Mouse (Mus musculus) adrenal gland, adult 18-20 months (tissue): Measurements from ENCODE around the gene Capn13. TPM values are rescaled to one million over a fixed set of nuclear protein-coding genes. Genes with fewer than 3 reads are reported as not detected.
A peak's percentile ranks its signal among the peaks of the same experiment; 100 is the strongest.

Experiments used
- DNase-seq, 2 experiments: peaks; one replicate each; pipeline ENCODE4 v3.0.0; 2021 to 2022; ENCODE audit warnings: low spot score in 2 of 2
- total RNA-seq, 2 experiments: library from RNA; stranded (reverse); gene quantifications; 1 replicate in 1 of 2; 2 replicates in 1 of 2; pipeline ENCODE4 v1.2.3; 2021

The Capn13 gene
- total RNA-seq, 2 experiments from 2014 or later, result not detected

GRCm38 (mm10) chr17:73343632-73344390, 56.9 kb downstream of the Capn13 start:
- no peak for DNase-seq

GRCm38 (mm10) chr17:73342673-73343072, 58.0 kb downstream of the Capn13 start:
- DNase-seq, result no peak

GRCm38 (mm10) chr17:73329071-73329470, 71.6 kb downstream of the Capn13 start:
- DNase-seq, result no peak

GRCm38 (mm10) chr17:73325314-73325713, 75.4 kb downstream of the Capn13 start:
- DNase-seq, result no peak

GRCm38 (mm10) chr17:73324732-73325131, 75.9 kb downstream of the Capn13 start:
- no peak for DNase-seq

GRCm38 (mm10) chr17:73323981-73324380, 76.7 kb downstream of the Capn13 start:
- DNase-seq, result no peak

- peak in 1 of 2 experiments; percentile 12 for DNase-seq
Measured at GRCm38 (mm10) chr17:73314786-73315185, 85.9 kb downstream of the Capn13 start.

GRCm38 (mm10) chr17:73311491-73311890, 89.2 kb downstream of the Capn13 start:
- DNase-seq, result no peak

- no peak for DNase-seq
Measured at GRCm38 (mm10) chr17:73308691-73309090, 92.0 kb downstream of the Capn13 start.

GRCm38 (mm10) chr17:73306626-73307025, 94.0 kb downstream of the Capn13 start:
- DNase-seq, result no peak

GRCm38 (mm10) chr17:73305622-73306021, 95.0 kb downstream of the Capn13 start:
- peak; percentile 34 to 47 for DNase-seq

GRCm38 (mm10) chr17:73304086-73304812, 96.4 kb downstream of the Capn13 start:
- DNase-seq, result no peak

GRCm38 (mm10) chr17:73303676-73304075, 97.0 kb downstream of the Capn13 start:
- DNase-seq, result no peak

GRCm38 (mm10) chr17:73303217-73303616, 97.4 kb downstream of the Capn13 start:
- peak; percentile 67 to 71 for DNase-seq

GRCm38 (mm10) chr17:73302104-73302503, 98.6 kb downstream of the Capn13 start:
- peak; percentile 70 to 72 for DNase-seq

- peak; percentile 44 to 57 for DNase-seq
Measured at GRCm38 (mm10) chr17:73301258-73302050, 99.2 kb downstream of the Capn13 start.

GRCm38 (mm10) chr17:73300147-73300880, 100.4 kb downstream of the Capn13 start:
- no peak for DNase-seq

GRCm38 (mm10) chr17:73298981-73299380, 101.7 kb downstream of the Capn13 start:
- DNase-seq, result no peak

- DNase-seq, result peak; percentile 35 to 48
Measured at GRCm38 (mm10) chr17:73296855-73297254, 103.8 kb downstream of the Capn13 start.

GRCm38 (mm10) chr17:73293237-73293636, 107.4 kb downstream of the Capn13 start:
- no peak for DNase-seq

GRCm38 (mm10) chr17:73284301-73284700, 116.4 kb downstream of the Capn13 start:
- no peak for DNase-seq
